Mouse (Mus musculus): ENCODE measurements around the gene Tm7sf3.

- TF ChIP-seq CTCF (IDR thresholded peaks at IDR 0.05; ENCODE audit: extremely low read depth, insufficient read depth, low read length) (no peak), POLR2A (IDR thresholded peaks at IDR 0.05; ENCODE audit: extremely low read depth, insufficient read depth, low read length) (no peak)
Observed at GRCm38 (mm10) chr6:146672106-146672505, 29.5 kb upstream of the Tm7sf3 start.
